Mouse (Mus musculus): ENCODE measurements around the gene Flnb. TPM values are rescaled to one million over a fixed set of nuclear protein-coding genes. Genes with fewer than 3 reads are reported as not detected.

The Flnb gene
- polyA plus RNA-seq, 1 experiment from 2014 or later: 21.2 TPM

- no peaks in the 10 kb centered on the region for H3K9me3 ChIP-seq (ENCODE audit: low read length)
- H3K4me3 ChIP-seq (ENCODE audit: low read length): no peak overlapping the region
- no peak overlapping the region for H3K27ac ChIP-seq (ENCODE audit: low read length)
- H3K36me3 ChIP-seq (ENCODE audit: insufficient read depth, low read length): no peaks in the 10 kb centered on the region
- no peak for ATAC-seq (ENCODE audit: low FRiP score, low TSS enrichment)
- H3K4me2 ChIP-seq (replicated peaks; ENCODE audit: low read depth, low read length): no peak overlapping the region
- no peaks in the 10 kb centered on the region for H3K27me3 ChIP-seq (ENCODE audit: insufficient read depth, low read length)
- H3K9ac ChIP-seq (replicated peaks; ENCODE audit: low read length): no peak overlapping the region
- peaks cover 46% of the 10 kb centered on the region for H3K4me1 ChIP-seq (ENCODE audit: insufficient read depth, low read length)
- 85% methylated on average over 4 of the region's 4 CpGs for WGBS
Measured at GRCm38 (mm10) chr14:7846696-7847095, 28.9 kb downstream of the Flnb start.

DNA sequence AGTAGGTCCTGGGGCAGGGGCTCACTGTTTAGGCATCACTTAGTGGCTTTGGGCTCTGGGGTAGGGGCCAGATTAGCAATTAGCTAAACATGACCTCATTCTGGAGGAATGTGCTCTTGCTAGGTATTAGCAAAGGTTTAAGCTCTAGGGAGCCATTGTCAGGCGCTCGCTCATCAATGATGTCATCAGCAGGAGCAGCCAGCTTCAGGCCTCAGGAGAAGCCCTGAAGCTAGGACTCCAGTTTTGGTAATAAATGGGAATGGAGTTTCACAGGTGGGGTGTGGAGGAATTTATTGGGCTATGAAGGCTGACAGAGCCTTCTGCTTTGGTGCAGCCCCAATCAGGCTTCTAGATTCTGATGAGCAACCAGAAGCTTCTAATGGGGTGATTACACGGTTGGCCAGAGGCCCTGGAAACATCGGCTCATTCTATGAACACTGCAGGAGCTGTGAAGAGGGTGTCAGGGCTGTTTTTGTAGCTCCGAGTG is 30.0 kb downstream of the Flnb start:
- Histone ChIP-seq H3K4me3 (ENCODE audit: low read length) (no peak overlapping the region), H3K4me2 (replicated peaks; ENCODE audit: low read depth, low read length) (no peak overlapping the region), H3K9ac (replicated peaks; ENCODE audit: low read length) (no peak overlapping the region), H3K9me3 (ENCODE audit: low read length) (no peaks in the 10 kb centered on the region), H3K27me3 (ENCODE audit: insufficient read depth, low read length) (no peaks in the 10 kb centered on the region), H3K27ac (ENCODE audit: low read length) (peak overlapping the region; percentile 22; the same call in 1 of the 2 replicates), H3K4me1 (ENCODE audit: insufficient read depth, low read length) (peaks cover 42% of the 10 kb centered on the region), H3K36me3 (ENCODE audit: insufficient read depth, low read length) (no peaks in the 10 kb centered on the region)
- WGBS: 31% methylated on average over 5 of the region's 5 CpGs
- peak; percentile 68 for ATAC-seq (ENCODE audit: low FRiP score, low TSS enrichment)

DNA sequence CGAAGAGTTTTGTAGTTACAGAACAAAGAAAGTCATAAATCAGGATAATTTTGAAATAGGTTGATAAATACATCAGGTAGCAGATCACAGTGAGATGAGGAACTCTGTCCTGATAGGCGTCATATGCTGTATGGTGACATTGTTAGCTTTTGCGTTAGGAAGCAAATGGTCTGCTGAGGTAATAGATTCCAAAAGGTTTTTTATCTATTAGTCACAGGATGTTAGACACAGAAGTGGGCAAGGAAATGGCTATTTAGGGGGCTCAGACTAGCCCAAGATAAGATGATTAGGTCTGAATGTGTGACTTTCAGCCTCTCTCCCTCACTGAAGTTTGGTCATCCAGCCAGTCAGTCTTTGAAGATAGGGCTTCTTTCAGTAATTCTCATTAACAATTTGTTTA is 33.2 kb downstream of the Flnb start:
- peak overlapping the region; percentile 36 for H3K27ac ChIP-seq (ENCODE audit: low read length)
- H3K9me3 ChIP-seq (ENCODE audit: low read length): no peaks in the 10 kb centered on the region
- no peak overlapping the region for H3K4me3 ChIP-seq (ENCODE audit: low read length)
- no peak overlapping the region for H3K9ac ChIP-seq (replicated peaks; ENCODE audit: low read length)
- H3K27me3 ChIP-seq (ENCODE audit: insufficient read depth, low read length): no peaks in the 10 kb centered on the region
- H3K36me3 ChIP-seq (ENCODE audit: insufficient read depth, low read length): no peaks in the 10 kb centered on the region
- no peak overlapping the region for H3K4me2 ChIP-seq (replicated peaks; ENCODE audit: low read depth, low read length)
- WGBS: 55% methylated on average over 3 of the region's 3 CpGs
- no peak for ATAC-seq (ENCODE audit: low FRiP score, low TSS enrichment)
- H3K4me1 ChIP-seq (ENCODE audit: insufficient read depth, low read length): peaks cover 46% of the 10 kb centered on the region

- peak; percentile 54; the same call in 1 of the 2 replicates for ATAC-seq (ENCODE audit: low FRiP score, low TSS enrichment)
- WGBS: 26% methylated on average over 5 of the region's 5 CpGs
- no peak overlapping the region for H3K4me2 ChIP-seq (replicated peaks; ENCODE audit: low read depth, low read length)
Measured at GRCm38 (mm10) chr14:7851543-7852065, 33.8 kb downstream of the Flnb start.

DNA sequence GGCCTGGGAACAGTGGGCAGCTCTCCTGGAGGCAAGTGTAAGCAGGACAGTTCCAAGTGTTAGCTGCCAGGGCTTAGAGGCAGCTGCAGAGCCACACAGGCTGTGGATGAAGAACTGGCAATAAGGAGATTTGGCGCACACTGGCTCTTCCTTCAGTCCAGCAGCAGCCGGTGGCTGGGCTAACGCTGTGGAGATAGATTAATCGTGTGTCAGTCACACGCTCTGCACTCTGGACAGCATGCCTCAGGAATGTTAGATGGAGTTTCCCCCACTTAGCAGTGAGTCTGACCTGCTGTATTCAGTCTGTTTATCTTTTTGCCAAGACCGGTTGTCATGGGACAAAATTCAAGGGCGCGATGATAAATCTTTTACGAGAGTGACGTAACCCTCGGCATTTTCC is 35.9 kb downstream of the Flnb start:
- WGBS: 30% methylated on average over 11 of the region's 11 CpGs

More at GRCm38 (mm10) chr14:7851543-7852065, 33.8 kb downstream of the Flnb start:
- no peaks in the 10 kb centered on the region for H3K9me3 ChIP-seq (ENCODE audit: low read length)
- H3K27ac ChIP-seq (ENCODE audit: low read length): peak overlapping the region; percentile 36
- peaks cover 52% of the 10 kb centered on the region for H3K4me1 ChIP-seq (ENCODE audit: insufficient read depth, low read length)
- H3K4me3 ChIP-seq (ENCODE audit: low read length): no peak overlapping the region
- H3K9ac ChIP-seq (replicated peaks; ENCODE audit: low read length): no peak overlapping the region
- no peaks in the 10 kb centered on the region for H3K36me3 ChIP-seq (ENCODE audit: insufficient read depth, low read length)
- no peaks in the 10 kb centered on the region for H3K27me3 ChIP-seq (ENCODE audit: insufficient read depth, low read length)

DNA sequence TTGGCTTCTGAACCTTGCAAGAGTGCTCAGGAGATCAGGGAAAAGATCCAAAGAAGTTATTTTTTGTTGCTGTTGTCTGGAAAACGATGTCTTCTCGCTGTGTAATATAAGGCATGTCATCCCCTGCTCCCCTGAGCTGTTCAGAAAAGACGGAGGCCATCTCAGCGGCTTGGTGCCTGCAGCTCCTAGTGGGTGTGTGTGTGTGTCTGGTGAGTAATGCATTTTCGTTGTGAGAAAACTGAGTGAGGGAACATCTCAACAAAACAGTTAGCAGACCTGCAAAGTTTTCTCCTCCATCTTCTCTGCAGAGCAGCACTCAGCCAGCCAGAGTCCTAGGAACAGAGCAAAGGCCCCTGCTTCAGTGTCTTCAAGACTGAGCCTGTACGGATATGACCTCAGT is 36.6 kb downstream of the Flnb start:
- 70% methylated on average over 6 of the region's 6 CpGs for WGBS
- no peak overlapping the region for H3K27ac ChIP-seq (ENCODE audit: low read length)
- no peak overlapping the region for H3K4me3 ChIP-seq (ENCODE audit: low read length)
- H3K9me3 ChIP-seq (ENCODE audit: low read length): no peaks in the 10 kb centered on the region
- no peaks in the 10 kb centered on the region for H3K27me3 ChIP-seq (ENCODE audit: insufficient read depth, low read length)
- H3K4me1 ChIP-seq (ENCODE audit: insufficient read depth, low read length): peaks cover 52% of the 10 kb centered on the region
- H3K4me2 ChIP-seq (replicated peaks; ENCODE audit: low read depth, low read length): no peak overlapping the region
- no peak overlapping the region for H3K9ac ChIP-seq (replicated peaks; ENCODE audit: low read length)
- no peaks in the 10 kb centered on the region for H3K36me3 ChIP-seq (ENCODE audit: insufficient read depth, low read length)
- ATAC-seq (ENCODE audit: low FRiP score, low TSS enrichment): no peak

More for the DNA sequence above, 35.9 kb downstream of the Flnb start:
- Histone ChIP-seq H3K9me3 (ENCODE audit: low read length) (no peaks in the 10 kb centered on the region), H3K4me3 (ENCODE audit: low read length) (no peak overlapping the region), H3K27me3 (ENCODE audit: insufficient read depth, low read length) (no peaks in the 10 kb centered on the region), H3K4me2 (replicated peaks; ENCODE audit: low read depth, low read length) (no peak overlapping the region), H3K4me1 (ENCODE audit: insufficient read depth, low read length) (peaks cover 52% of the 10 kb centered on the region), H3K36me3 (ENCODE audit: insufficient read depth, low read length) (no peaks in the 10 kb centered on the region), H3K27ac (ENCODE audit: low read length) (no peak overlapping the region), H3K9ac (replicated peaks; ENCODE audit: low read length) (no peak overlapping the region)
- peak; percentile 72 for ATAC-seq (ENCODE audit: low FRiP score, low TSS enrichment)

- no peak overlapping the region for H3K4me2 ChIP-seq (replicated peaks; ENCODE audit: low read depth, low read length)
- no peak overlapping the region for H3K27ac ChIP-seq (ENCODE audit: low read length)
- H3K4me1 ChIP-seq (ENCODE audit: insufficient read depth, low read length): peaks cover 52% of the 10 kb centered on the region
- no peaks in the 10 kb centered on the region for H3K27me3 ChIP-seq (ENCODE audit: insufficient read depth, low read length)
- H3K36me3 ChIP-seq (ENCODE audit: insufficient read depth, low read length): no peaks in the 10 kb centered on the region
- no peak overlapping the region for H3K9ac ChIP-seq (replicated peaks; ENCODE audit: low read length)
- no peak overlapping the region for H3K4me3 ChIP-seq (ENCODE audit: low read length)
- 66% methylated on average over 6 of the region's 6 CpGs for WGBS
- ATAC-seq (ENCODE audit: low FRiP score, low TSS enrichment): no peak
- no peaks in the 10 kb centered on the region for H3K9me3 ChIP-seq (ENCODE audit: low read length)
Measured at GRCm38 (mm10) chr14:7855101-7855500, 37.3 kb downstream of the Flnb start.

GRCm38 (mm10) chr14:7855501-7855900 is 37.7 kb downstream of the Flnb start:
- peaks cover 52% of the 10 kb centered on the region for H3K4me1 ChIP-seq (ENCODE audit: insufficient read depth, low read length)
- no peaks in the 10 kb centered on the region for H3K36me3 ChIP-seq (ENCODE audit: insufficient read depth, low read length)
- no peaks in the 10 kb centered on the region for H3K9me3 ChIP-seq (ENCODE audit: low read length)
- no peak overlapping the region for H3K4me2 ChIP-seq (replicated peaks; ENCODE audit: low read depth, low read length)
- no peak overlapping the region for H3K27ac ChIP-seq (ENCODE audit: low read length)
- H3K4me3 ChIP-seq (ENCODE audit: low read length): no peak overlapping the region
- 64% methylated on average over 5 of the region's 5 CpGs for WGBS
- no peak overlapping the region for H3K9ac ChIP-seq (replicated peaks; ENCODE audit: low read length)
- ATAC-seq (ENCODE audit: low FRiP score, low TSS enrichment): no peak
- H3K27me3 ChIP-seq (ENCODE audit: insufficient read depth, low read length): no peaks in the 10 kb centered on the region

- Histone ChIP-seq H3K4me3 (ENCODE audit: low read length) (no peak overlapping the region), H3K36me3 (ENCODE audit: insufficient read depth, low read length) (no peaks in the 10 kb centered on the region), H3K4me2 (replicated peaks; ENCODE audit: low read depth, low read length) (no peak overlapping the region), H3K4me1 (ENCODE audit: insufficient read depth, low read length) (peaks cover 55% of the 10 kb centered on the region), H3K27me3 (ENCODE audit: insufficient read depth, low read length) (no peaks in the 10 kb centered on the region), H3K9ac (replicated peaks; ENCODE audit: low read length) (no peak overlapping the region), H3K27ac (ENCODE audit: low read length) (no peak overlapping the region), H3K9me3 (ENCODE audit: low read length) (no peaks in the 10 kb centered on the region)
- no peak for ATAC-seq (ENCODE audit: low FRiP score, low TSS enrichment)
- 79% methylated on average over 10 of the region's 10 CpGs for WGBS
Measured at GRCm38 (mm10) chr14:7856348-7856747, 38.6 kb downstream of the Flnb start.

GRCm38 (mm10) chr14:7857835-7858234 is 40.1 kb downstream of the Flnb start:
- WGBS: 87% methylated on average over 3 of the region's 3 CpGs

More at GRCm38 (mm10) chr14:7857835-7858234, 40.1 kb downstream of the Flnb start:
- ATAC-seq (ENCODE audit: low FRiP score, low TSS enrichment): peak; percentile 46; the same call in 1 of the 2 replicates
- Histone ChIP-seq H3K27ac (ENCODE audit: low read length) (no peak overlapping the region), H3K27me3 (ENCODE audit: insufficient read depth, low read length) (no peaks in the 10 kb centered on the region), H3K4me3 (ENCODE audit: low read length) (no peak overlapping the region), H3K36me3 (ENCODE audit: insufficient read depth, low read length) (no peaks in the 10 kb centered on the region), H3K9me3 (ENCODE audit: low read length) (no peaks in the 10 kb centered on the region), H3K4me2 (replicated peaks; ENCODE audit: low read depth, low read length) (no peak overlapping the region), H3K9ac (replicated peaks; ENCODE audit: low read length) (no peak overlapping the region), H3K4me1 (ENCODE audit: insufficient read depth, low read length) (peaks cover 54% of the 10 kb centered on the region)

All from kidney, embryonic 16.5 days (tissue).